Mouse (Mus musculus) neural tube, embryonic 12.5 days (tissue): ENCODE results near the gene Bbs2. TPM values are rescaled to one million over a fixed set of nuclear protein-coding genes. Genes with fewer than 3 reads are reported as not detected.

Source experiments
- ATAC-seq: fragments of 200-750 bp; cut with Nextera tagmentation; 2 replicates; pipeline ENCODE4 v1.8.0; 2017; ENCODE audit warnings: low read depth, mild to moderate bottlenecking, moderate TSS enrichment, moderate library complexity; ENCODE audit not compliant: low FRiP score
- H3K27ac ChIP-seq: fragments of 300-500 bp; sonication (generic); 2 replicates; pipeline ENCODE4 v1.5.1; 2016
- H3K27me3 ChIP-seq: fragments of 300-500 bp; sonication (generic); replicated peaks from 2 replicates; pipeline ENCODE4 v1.6.1; 2016; ENCODE audit warnings: mild to moderate bottlenecking
- H3K36me3 ChIP-seq: fragments of 300-500 bp; sonication (generic); 2 replicates; pipeline ENCODE4 v1.6.1; 2016; ENCODE audit warnings: mild to moderate bottlenecking
- H3K4me1 ChIP-seq: fragments of 300-500 bp; sonication (generic); 2 replicates; pipeline ENCODE4 v1.6.1; 2016
- H3K4me2 ChIP-seq: fragments of 300-500 bp; sonication (generic); replicated peaks from 2 replicates; pipeline ENCODE4 v1.6.1; 2016; ENCODE audit warnings: mild to moderate bottlenecking
- H3K4me3 ChIP-seq: fragments of 300-500 bp; sonication (generic); 2 replicates; pipeline ENCODE4 v1.5.1; 2016
- H3K9ac ChIP-seq: fragments of 300-500 bp; sonication (generic); 2 replicates; pipeline ENCODE4 v1.6.1; 2016; ENCODE audit warnings: mild to moderate bottlenecking
- H3K9me3 ChIP-seq: fragments of 300-500 bp; sonication (generic); 2 replicates; pipeline ENCODE4 v1.6.1; 2016; ENCODE audit warnings: mild to moderate bottlenecking
- WGBS: fragments of 180-500 bp; shearing (Covaris S2); methylation state at CpG from one replicate; pipeline ENCODE4 v1.1.7; 2016; 5-methylcytosine and 5-hydroxymethylcytosine counted together
- polyA plus RNA-seq: library from polyadenylated mRNA; unstranded; fragments of >200 nt; fragmentation: Nextera tagmentation; extraction: Ambion mirVana; gene quantifications from 2 replicates; pipeline ENCODE4 v1.2.1, GENCODE M21; 2016

Bbs2 gene
- polyA plus RNA-seq, 1 experiment from 2014 or later = 25.3 TPM

DNA sequence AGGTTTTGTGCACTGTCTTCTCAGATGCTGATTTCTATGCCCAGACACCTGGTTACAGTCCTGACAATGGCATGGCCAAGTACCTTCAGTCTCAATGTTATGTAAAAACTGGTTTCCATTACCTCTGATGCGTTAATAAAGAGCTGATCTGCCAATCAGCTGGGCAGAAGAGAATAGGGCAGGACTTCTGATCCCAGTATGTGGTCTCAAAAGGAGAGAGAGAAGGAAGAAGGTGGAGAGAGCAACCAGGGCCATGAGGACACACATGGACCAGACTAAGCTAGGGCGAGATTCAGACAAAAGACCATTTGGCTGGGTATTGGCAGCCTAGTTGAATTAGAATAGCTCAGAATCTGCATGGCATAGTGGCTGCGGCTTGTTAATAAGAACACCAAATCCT is 65.1 kb downstream of the Bbs2 start:
- no peak overlapping the region for H3K27ac ChIP-seq
- H3K9me3 ChIP-seq = no peaks in the 10 kb centered on the region
- peaks cover 22% of the 10 kb centered on the region for H3K4me1 ChIP-seq
- H3K36me3 ChIP-seq = peaks cover 25% of the 10 kb centered on the region
- WGBS = 72% methylated on average over 3 of the region's 3 CpGs
- ATAC-seq = no peak
- no peak overlapping the region for H3K4me3 ChIP-seq
- no peak overlapping the region for H3K9ac ChIP-seq
- H3K27me3 ChIP-seq = no peaks in the 10 kb centered on the region
- H3K4me2 ChIP-seq = no peak overlapping the region

- H3K4me1 ChIP-seq = 0 out of 2 replicates have a peak, but pooled peaks cover 5% of the 10 kb centered on the region
- ATAC-seq = no peak
- H3K9me3 ChIP-seq = no peaks in the 10 kb centered on the region
- no peak overlapping the region for H3K27ac ChIP-seq
- WGBS = 95% methylated on average over 9 of the region's 9 CpGs
- H3K36me3 ChIP-seq = peaks cover 62% of the 10 kb centered on the region
- no peaks in the 10 kb centered on the region for H3K27me3 ChIP-seq
- H3K4me3 ChIP-seq = no peak overlapping the region
- no peak overlapping the region for H3K4me2 ChIP-seq
- no peak overlapping the region for H3K9ac ChIP-seq
Measured at GRCm38 (mm10) chr8:94029701-94030100, 69.0 kb downstream of the Bbs2 start.

DNA sequence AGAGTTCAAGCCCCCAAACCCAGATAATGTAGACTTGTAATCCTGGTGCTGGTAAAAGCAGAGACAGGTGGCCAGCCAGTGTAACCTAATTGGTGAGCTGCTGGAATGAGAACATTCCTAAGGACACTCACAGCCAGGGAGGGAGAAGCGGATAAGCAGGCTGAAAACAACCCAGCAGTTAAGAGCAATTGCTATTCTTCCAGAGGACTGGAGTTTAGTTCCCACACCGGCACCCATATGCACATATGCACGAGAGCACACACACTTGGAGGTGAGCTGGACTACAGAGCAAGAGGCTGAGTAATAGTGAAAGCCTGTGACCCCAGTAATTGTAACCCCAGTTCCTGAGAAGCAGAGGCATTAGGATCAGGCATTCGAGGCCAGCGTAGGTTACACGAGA is 74.8 kb downstream of the Bbs2 start:
- H3K36me3 ChIP-seq = peaks cover 81% of the 10 kb centered on the region
- 95% methylated on average over 6 of the region's 6 CpGs for WGBS
- no peak for ATAC-seq

More for the DNA sequence above, 74.8 kb downstream of the Bbs2 start:
- Histone ChIP-seq H3K27ac (no peak overlapping the region), H3K9ac (no peak overlapping the region), H3K4me1 (no peaks in the 10 kb centered on the region), H3K9me3 (no peaks in the 10 kb centered on the region), H3K4me3 (no peak overlapping the region), H3K4me2 (no peak overlapping the region), H3K27me3 (no peaks in the 10 kb centered on the region)

Other genes with a start within 250 kb of the Bbs2 start
- gene Amfr, start 86.1 kb downstream of the Bbs2 start, polyA plus RNA-seq = 74.0 and 78.3 TPM in 2 replicates
- gene Nudt21, start 61.9 kb downstream of the Bbs2 start, polyA plus RNA-seq = 133 and 135 TPM in 2 replicates
- gene Ogfod1, start 61.7 kb downstream of the Bbs2 start, polyA plus RNA-seq = 13.5 and 15.9 TPM in 2 replicates
- not detected in 2 replicates for gene Mt4, start 38.3 kb upstream of the Bbs2 start, polyA plus RNA-seq
- 19.0 and 24.8 TPM in 2 replicates for gene Mt3, start 53.7 kb upstream of the Bbs2 start, polyA plus RNA-seq
- gene Mt2, start 73.7 kb upstream of the Bbs2 start, polyA plus RNA-seq = 8.1 and 11.1 TPM in 2 replicates
- gene Mt1, start 80.2 kb upstream of the Bbs2 start, polyA plus RNA-seq = 33.3 and 36.7 TPM in 2 replicates
- gene Nup93, start 115.6 kb upstream of the Bbs2 start, polyA plus RNA-seq = 85.1 and 85.5 TPM in 2 replicates
- 0.13 and 0.19 TPM in 2 replicates for gene Slc12a3, start 230.3 kb upstream of the Bbs2 start, polyA plus RNA-seq